Mouse (Mus musculus): ENCODE measurements at regions not wholly inside any gene's neighbourhood (a gene's known extent, or its start where the extent isn't known, plus 50 kb on each side); places are given as distances from the start of the nearest gene placed in this dataset.

- H3K36me3 ChIP-seq (ENCODE audit: control insufficient read depth in 1 of 2, insufficient read depth in 2 of 2, low read length in 2 of 2): peaks cover 0 to 5% of the 10 kb centered on the region in 2 experiments; a peak in 2 of 4 replicates
- H3K9ac ChIP-seq (ENCODE audit: control insufficient read depth, low read depth, low read length, poor library complexity, severe bottlenecking): no peak overlapping the region
Measured at GRCm38 (mm10) chr3:21971731-21972130, 104.7 kb upstream of the Tbl1xr1 start.

GRCm38 (mm10) chr3:21973153-21973552, 103.3 kb upstream of the Tbl1xr1 start:
- Histone ChIP-seq H3K4me3 (ENCODE audit: control insufficient read depth in 1 of 2, insufficient read depth in 1 of 2, low read depth in 2 of 2, low read length in 2 of 2) (no peak overlapping the region), H3K79me2 (ENCODE audit: control insufficient read depth, insufficient read depth, low read length, poor library complexity) (no peaks in the 10 kb centered on the region), H3K36me3 (ENCODE audit: control insufficient read depth in 1 of 2, insufficient read depth in 2 of 2, low read length in 2 of 2) (peaks cover 0 to 14% of the 10 kb centered on the region in 2 experiments; a peak in 2 of 4 replicates), H3K4me1 (ENCODE audit: control insufficient read depth in 1 of 2, insufficient read depth in 2 of 2, low read length in 2 of 2) (peaks cover 4 to 12% of the 10 kb centered on the region in 2 experiments), H3K9me3 (replicated peaks; ENCODE audit: insufficient read depth, low read length) (no peaks in the 10 kb centered on the region), H3K27ac (ENCODE audit: control insufficient read depth, low read depth, low read length) (no peak overlapping the region), H3K27me3 (ENCODE audit: control insufficient read depth in 1 of 2, insufficient read depth in 2 of 2, low read length in 2 of 2) (no peaks in the 10 kb centered on the region), H3K9ac (ENCODE audit: control insufficient read depth, low read depth, low read length, poor library complexity, severe bottlenecking) (no peak overlapping the region)
- no peak for TF ChIP-seq NELFE (IDR thresholded peaks at IDR 0.05; ENCODE audit: low read depth, low read length)
- TF ChIP-seq RAD21 (IDR thresholded peaks at IDR 0.05; ENCODE audit: low read depth, low read length): no peak
- TF ChIP-seq USF2 (IDR thresholded peaks at IDR 0.05; ENCODE audit: borderline replicate concordance in 1 of 2, insufficient read depth in 1 of 2, low read depth in 1 of 2, low read length in 2 of 2): no peak
- no peak for DNase-seq (ENCODE audit: low read depth, low spot score)

More at GRCm38 (mm10) chr3:21971731-21972130, 104.7 kb upstream of the Tbl1xr1 start:
- DNase-seq (ENCODE audit: low read depth, low spot score): no peak
- Histone ChIP-seq H3K27ac (ENCODE audit: control insufficient read depth, low read depth, low read length) (no peak overlapping the region), H3K4me3 (ENCODE audit: control insufficient read depth in 1 of 2, insufficient read depth in 1 of 2, low read depth in 2 of 2, low read length in 2 of 2) (no peak overlapping the region), H3K79me2 (ENCODE audit: control insufficient read depth, insufficient read depth, low read length, poor library complexity) (no peaks in the 10 kb centered on the region), H3K4me1 (ENCODE audit: control insufficient read depth in 1 of 2, insufficient read depth in 2 of 2, low read length in 2 of 2) (peaks cover 2 to 6% of the 10 kb centered on the region in 2 experiments; a peak in 2 of 4 replicates), H3K27me3 (ENCODE audit: control insufficient read depth in 1 of 2, insufficient read depth in 2 of 2, low read length in 2 of 2) (no peaks in the 10 kb centered on the region), H3K9me3 (replicated peaks; ENCODE audit: insufficient read depth, low read length) (no peaks in the 10 kb centered on the region)
- TF ChIP-seq BHLHE40 (IDR thresholded peaks at IDR 0.05; ENCODE audit: borderline replicate concordance, low read depth, low read length): no peak
- no peak for TF ChIP-seq KAT2A (conservative IDR thresholded peaks at IDR 0.05; ENCODE audit: low read depth, low read length)
- TF ChIP-seq HCFC1 (IDR thresholded peaks at IDR 0.05; ENCODE audit: low read depth, low read length): no peak
- no peak for TF ChIP-seq ETS1 (IDR thresholded peaks at IDR 0.05; ENCODE audit: low read depth, low read length)
- no peak for TF ChIP-seq NELFE (IDR thresholded peaks at IDR 0.05; ENCODE audit: low read depth, low read length)
- no peak for TF ChIP-seq TAL1 (IDR thresholded peaks at IDR 0.05; ENCODE audit: low read length)
- TF ChIP-seq POLR2AphosphoS5 (IDR thresholded peaks at IDR 0.05; ENCODE audit: borderline replicate concordance, low read depth, low read length): no peak
- no peak for TF ChIP-seq TBP (IDR thresholded peaks at IDR 0.05; ENCODE audit: low read depth, low read length)
- TF ChIP-seq SMC3 (IDR thresholded peaks at IDR 0.05; ENCODE audit: low read depth, low read length): no peak
- no peak for TF ChIP-seq TCF12 (IDR thresholded peaks at IDR 0.05; ENCODE audit: low read depth, low read length)
- TF ChIP-seq CHD1 (IDR thresholded peaks at IDR 0.05; ENCODE audit: low read depth, low read length): no peak
- TF ChIP-seq MEF2A (IDR thresholded peaks at IDR 0.05; ENCODE audit: extremely low read depth, insufficient replicate concordance, low read depth, low read length, poor library complexity, severe bottlenecking): no peak
- no peak for TF ChIP-seq ZNF384 (IDR thresholded peaks at IDR 0.05; ENCODE audit: low read depth, low read length)
- TF ChIP-seq GABPA (IDR thresholded peaks at IDR 0.05; ENCODE audit: low read depth, low read length): no peak
- TF ChIP-seq EP300 (IDR thresholded peaks at IDR 0.05; ENCODE audit: low read depth in 1 of 2, low read length in 2 of 2): no peak
- no peak for TF ChIP-seq USF1 (IDR thresholded peaks at IDR 0.05; ENCODE audit: low read depth, low read length)
- no peak for TF ChIP-seq MAX (IDR thresholded peaks at IDR 0.05; ENCODE audit: low read length)
- TF ChIP-seq E2F4 (IDR thresholded peaks at IDR 0.05; ENCODE audit: borderline replicate concordance, low read depth, low read length): no peak
- TF ChIP-seq ZMIZ1 (IDR thresholded peaks at IDR 0.05; ENCODE audit: low read depth, low read length): no peak

Measured in MEL (cell line).